10 mouse cellular contexts compared by ENCODE assay signal in the genomic region with DNA sequence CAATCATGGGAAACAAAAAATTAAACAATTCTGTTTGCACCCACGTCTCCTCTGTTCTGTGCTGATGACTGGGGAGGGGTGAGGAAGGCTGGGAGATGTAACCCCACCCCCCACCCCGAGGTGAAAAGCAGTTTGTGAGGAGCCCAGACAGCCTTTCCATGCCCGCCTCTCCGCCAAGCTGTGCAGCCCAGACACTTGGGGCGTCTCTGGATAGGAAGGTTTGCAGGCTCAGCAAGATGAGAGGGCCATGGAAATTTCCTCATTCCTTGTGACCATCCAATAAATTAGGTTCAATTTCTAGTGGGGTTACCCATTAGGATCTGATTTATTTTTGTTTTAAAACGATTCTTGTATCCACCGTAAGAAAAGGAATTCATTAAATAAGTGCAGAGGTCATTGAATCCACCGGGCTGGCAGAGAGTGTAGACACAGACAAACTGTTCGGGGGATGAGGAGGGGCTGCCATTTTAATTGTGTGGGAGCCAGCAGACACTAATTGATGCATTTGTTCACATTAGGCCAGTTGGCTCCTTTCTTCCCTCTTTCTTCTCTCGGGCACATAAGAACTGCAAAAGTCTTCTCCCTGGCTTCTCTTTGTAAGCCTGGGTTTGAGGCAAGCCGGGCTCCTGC. TPM values are rescaled to one million over a fixed set of nuclear protein-coding genes. Genes with fewer than 3 reads are reported as not detected.
DNase-seq lines count a peak whose midpoint lies in the region; ATAC-seq and TF ChIP-seq lines count a peak whose summit lies in the region.
"Had no signal": no experiment of that assay in that cellular context is flagged by ENCODE, and none has a peak within 500 bp of the region (broad histone marks: within the 10 kb centered on the region; RNA-seq: fewer than 3 reads in every experiment).

No protein-coding gene starts in this region.

- no peak for TF ChIP-seq CTCF in midbrain, postnatal 0 days (IDR thresholded peaks at IDR 0.05)

- no peaks in the 10 kb centered on the region for H3K9me3 ChIP-seq in kidney, embryonic 16.5 days (ENCODE audit: low read length)
- no peaks in the 10 kb centered on the region for H3K9me3 ChIP-seq in embryonic facial prominence, embryonic 12.5 days
- no peaks in the 10 kb centered on the region for H3K9me3 ChIP-seq in hindbrain, embryonic 14.5 days (ENCODE audit: control insufficient read depth, low read length)
- H3K9me3 ChIP-seq in midbrain, postnatal 0 days (ENCODE audit: low read length), result no peaks in the 10 kb centered on the region
- H3K9me3 ChIP-seq: G1E had no signal

- DNase-seq in kidney, adult 9 months, result no peak
- DNase-seq in hindbrain, embryonic 14.5 days (ENCODE audit: low spot score), result no peak
- DNase-seq in midbrain, postnatal 0 days (ENCODE audit: low spot score), result no peak
- DNase-seq in adrenal gland, postnatal 25 days, result no peak
- no peak for DNase-seq in layer of hippocampus, adult 9-11 months

- H3K9ac ChIP-seq in kidney, embryonic 16.5 days (replicated peaks; ENCODE audit: low read length), result no peak overlapping the region
- no peak overlapping the region for H3K9ac ChIP-seq in embryonic facial prominence, embryonic 12.5 days
- H3K9ac ChIP-seq in hindbrain, embryonic 14.5 days, result peak overlapping the region; percentile 2; the same call in 1 of the 2 replicates
- H3K9ac ChIP-seq in midbrain, postnatal 0 days (replicated peaks; ENCODE audit: low read length, poor library complexity, severe bottlenecking), result 0 out of 2 replicates have a peak overlapping the region, but pooled peaks have one; percentile 19

- H3K27me3 ChIP-seq in kidney, embryonic 16.5 days (ENCODE audit: insufficient read depth, low read length), result no peaks in the 10 kb centered on the region
- peaks cover 9% of the 10 kb centered on the region for H3K27me3 ChIP-seq in embryonic facial prominence, embryonic 12.5 days
- no peaks in the 10 kb centered on the region for H3K27me3 ChIP-seq in hindbrain, embryonic 14.5 days (ENCODE audit: control insufficient read depth, insufficient read depth, low read length)
- no peaks in the 10 kb centered on the region for H3K27me3 ChIP-seq in midbrain, postnatal 0 days (ENCODE audit: insufficient read depth, low read length)

- peak overlapping the region; percentile 42 for H3K4me2 ChIP-seq in kidney, embryonic 16.5 days (replicated peaks; ENCODE audit: low read depth, low read length)
- peak overlapping the region; percentile 34 for H3K4me2 ChIP-seq in embryonic facial prominence, embryonic 12.5 days (replicated peaks)
- peak overlapping the region; percentile 39 for H3K4me2 ChIP-seq in hindbrain, embryonic 14.5 days (replicated peaks)
- H3K4me2 ChIP-seq in midbrain, postnatal 0 days (ENCODE audit: low read depth, low read length, poor library complexity, severe bottlenecking), result peak overlapping the region; percentile 9; the same call in 1 of the 2 replicates

- peaks cover 31% of the 10 kb centered on the region for H3K4me1 ChIP-seq in kidney, embryonic 16.5 days (ENCODE audit: insufficient read depth, low read length)
- H3K4me1 ChIP-seq in embryonic facial prominence, embryonic 12.5 days, result peaks cover 19% of the 10 kb centered on the region; the same call in 1 of the 2 replicates
- peaks cover 18% of the 10 kb centered on the region for H3K4me1 ChIP-seq in hindbrain, embryonic 14.5 days (replicated peaks; ENCODE audit: control insufficient read depth, insufficient read depth, low read length)
- H3K4me1 ChIP-seq in midbrain, postnatal 0 days (ENCODE audit: insufficient read depth, low read length), result 0 out of 2 replicates have a peak, but pooled peaks cover 5% of the 10 kb centered on the region

- ATAC-seq in kidney, embryonic 16.5 days (ENCODE audit: low FRiP score, low TSS enrichment), result no peak
- ATAC-seq in embryonic facial prominence, embryonic 12.5 days (ENCODE audit: insufficient number of reproducible peaks, insufficient read depth, low FRiP score, low TSS enrichment), result no peak
- ATAC-seq in hindbrain, embryonic 14.5 days (ENCODE audit: low FRiP score), result peak; percentile 84
- peak; percentile 8; the same call in 1 of the 2 replicates for ATAC-seq in midbrain, postnatal 0 days (ENCODE audit: low FRiP score)
- no peak for ATAC-seq in erythroblast, adult 5-6 weeks (replicated peaks; ENCODE audit: low FRiP score, poor library complexity, severe bottlenecking)

- no peak overlapping the region for H3K27ac ChIP-seq in kidney, embryonic 16.5 days (ENCODE audit: low read length)
- H3K27ac ChIP-seq in embryonic facial prominence, embryonic 12.5 days, result no peak overlapping the region
- H3K27ac ChIP-seq in hindbrain, embryonic 14.5 days, result peak overlapping the region; percentile 72
- H3K27ac ChIP-seq in midbrain, postnatal 0 days (ENCODE audit: low read depth, low read length), result peak overlapping the region; percentile 38

- H3K36me3 ChIP-seq in kidney, embryonic 16.5 days (ENCODE audit: insufficient read depth, low read length), result no peaks in the 10 kb centered on the region
- H3K36me3 ChIP-seq in embryonic facial prominence, embryonic 12.5 days, result no peaks in the 10 kb centered on the region
- no peaks in the 10 kb centered on the region for H3K36me3 ChIP-seq in hindbrain, embryonic 14.5 days (replicated peaks; ENCODE audit: control insufficient read depth, insufficient read depth)
- no peaks in the 10 kb centered on the region for H3K36me3 ChIP-seq in midbrain, postnatal 0 days (ENCODE audit: insufficient read depth, low read length)
- H3K36me3 ChIP-seq: G1E had no signal

- H3K4me3 ChIP-seq in kidney, embryonic 16.5 days (ENCODE audit: low read length), result peak overlapping the region; percentile 5
- H3K4me3 ChIP-seq in embryonic facial prominence, embryonic 12.5 days, result no peak overlapping the region
- no peak overlapping the region for H3K4me3 ChIP-seq in hindbrain, embryonic 14.5 days (replicated peaks; ENCODE audit: low read length)
- no peak overlapping the region for H3K4me3 ChIP-seq in midbrain, postnatal 0 days (ENCODE audit: low read depth, low read length)
- H3K4me3 ChIP-seq: megakaryocyte, embryonic 14.5 days had no signal

- 17% methylated on average over 11 of the region's 11 CpGs for WGBS in kidney, embryonic 16.5 days
- WGBS in embryonic facial prominence, embryonic 12.5 days, result 29% methylated on average over 11 of the region's 11 CpGs
- WGBS in hindbrain, embryonic 14.5 days, result 10% methylated on average over 11 of the region's 11 CpGs
- WGBS in midbrain, postnatal 0 days, result 28% methylated on average over 11 of the region's 11 CpGs

RNA-seq across cellular contexts. Expression of gene Cdhr3, which starts 57.5 kb away (rescaled TPM):
- 0.05 TPM in 1 of 2 replicates, not detected in the other for polyA plus RNA-seq in kidney, embryonic 16.5 days (2015; fragmentation: Nextera tagmentation; extraction: Ambion mirVana)
- not detected in 2 replicates for polyA plus RNA-seq in embryonic facial prominence, embryonic 12.5 days (2016; fragmentation: Nextera tagmentation; extraction: Ambion mirVana)
- polyA plus RNA-seq in hindbrain, embryonic 14.5 days (2014; fragmentation: Nextera tagmentation; extraction: Ambion mirVana), result 0.32 and 0.61 TPM in 2 replicates
- 0.42 and 0.55 TPM in 2 replicates for total RNA-seq in midbrain, postnatal 0 days (2014; rRNA removed)
- 0.72 and 1.0 TPM in 2 replicates for polyA plus RNA-seq in midbrain, postnatal 0 days (2015; fragmentation: Nextera tagmentation; extraction: Ambion mirVana)
- not detected in 2 replicates for total RNA-seq in adrenal gland, postnatal 25 days (2021)
- total RNA-seq in erythroblast, adult 5-6 weeks (2015; ENCODE audit: low replicate concordance), result not detected in 2 replicates
- 1.5 TPM in 1 of 2 replicates, not detected in the other for total RNA-seq in erythroblast, adult 5-6 weeks (2017; ENCODE audit: low replicate concordance)
- polyA plus RNA-seq: G1E had no signal

Comparison
In these comparisons a context has a peak if more than half of its experiments do, and no peak if none do; other contexts are left out.
1. ATAC-seq: peak in hindbrain, embryonic 14.5 days (single experiment) and midbrain, postnatal 0 days (single experiment); none in kidney, embryonic 16.5 days (single experiment), embryonic facial prominence, embryonic 12.5 days (single experiment) and erythroblast, adult 5-6 weeks (single experiment).
2. H3K27ac ChIP-seq: peak in hindbrain, embryonic 14.5 days (single experiment) and midbrain, postnatal 0 days (single experiment); none in kidney, embryonic 16.5 days (single experiment) and embryonic facial prominence, embryonic 12.5 days (single experiment).
3. H3K9ac ChIP-seq: peak in hindbrain, embryonic 14.5 days (single experiment) and midbrain, postnatal 0 days (single experiment); none in kidney, embryonic 16.5 days (single experiment) and embryonic facial prominence, embryonic 12.5 days (single experiment).
4. Peak in every context shown above with its lines, with median percentiles within 50 percentile points of each other: H3K4me2 ChIP-seq.